26 mouse cellular contexts compared by ENCODE assay signal in genomic region chr5:67002346-67002745, GRCm38 (mm10).
"Had no signal": no experiment of that assay in that cellular context is flagged by ENCODE, and none has a peak within 500 bp of the region (broad histone marks: within the 10 kb centered on the region; RNA-seq: fewer than 3 reads in every experiment).

No protein-coding gene starts in this region.

- H3K4me3 ChIP-seq: heart, embryonic 13.5 days; heart, embryonic 15.5 days; hindbrain, embryonic 13.5 days; hindbrain, embryonic 15.5 days; intestine, embryonic 15.5 days; kidney, embryonic 15.5 days; limb, embryonic 12.5 days; liver, embryonic 13.5 days; liver, embryonic 15.5 days had no signal

- H3K4me1 ChIP-seq: heart, embryonic 15.5 days; intestine, embryonic 15.5 days; liver, embryonic 13.5 days; liver, embryonic 15.5 days had no signal

- H3K36me3 ChIP-seq: heart, embryonic 15.5 days; intestine, embryonic 15.5 days; liver, embryonic 13.5 days; liver, embryonic 15.5 days had no signal

- DNase-seq: gastrocnemius, postnatal 14 days; gastrocnemius, postnatal 36 days; heart, adult 18-20 months; heart, postnatal 14 days; heart, postnatal 36 days; kidney, adult 11 months; kidney, adult 2 months; kidney, adult 9 months; kidney, postnatal 14 days; kidney, postnatal 36 days; layer of hippocampus, adult 9-11 months; layer of hippocampus, postnatal 36 days; left cerebral cortex, postnatal 4 days; liver; liver, embryonic 13.5 days had no signal

- H3K27ac ChIP-seq: heart, embryonic 13.5 days; heart, embryonic 15.5 days; hindbrain, embryonic 13.5 days; hindbrain, embryonic 15.5 days; hindbrain, postnatal 0 days; intestine, embryonic 15.5 days; kidney, embryonic 15.5 days; kidney, postnatal 0 days; limb, embryonic 12.5 days; liver, embryonic 13.5 days; liver, embryonic 15.5 days had no signal

- ATAC-seq: hindbrain, postnatal 0 days; intestine, embryonic 15.5 days had no signal

- H3K4me2 ChIP-seq: heart, embryonic 13.5 days; heart, embryonic 15.5 days; hindbrain, embryonic 13.5 days; hindbrain, embryonic 15.5 days; intestine, embryonic 15.5 days; kidney, embryonic 15.5 days; limb, embryonic 12.5 days; liver, embryonic 11.5 days; liver, embryonic 13.5 days; liver, embryonic 15.5 days had no signal

- H3K9ac ChIP-seq: heart, embryonic 13.5 days; heart, embryonic 15.5 days; hindbrain, embryonic 13.5 days; hindbrain, embryonic 15.5 days; intestine, embryonic 15.5 days; kidney, embryonic 15.5 days; limb, embryonic 12.5 days; liver, embryonic 13.5 days; liver, embryonic 15.5 days had no signal

- H3K27me3 ChIP-seq: hindbrain, embryonic 13.5 days; hindbrain, embryonic 15.5 days; intestine, embryonic 15.5 days had no signal

- H3K9me3 ChIP-seq: heart, embryonic 13.5 days; heart, embryonic 15.5 days; hindbrain, embryonic 13.5 days; hindbrain, embryonic 15.5 days; intestine, embryonic 15.5 days; kidney, embryonic 15.5 days; limb, embryonic 12.5 days; liver, embryonic 13.5 days; liver, embryonic 15.5 days had no signal
